Mouse (Mus musculus) kidney, postnatal 0 days (tissue): Measurements from ENCODE around the gene Hdgfl2. TPM values are rescaled to one million over a fixed set of nuclear protein-coding genes. Genes with fewer than 3 reads are reported as not detected.

Experiments
- ATAC-seq: fragments of 200-750 bp; cut with Nextera tagmentation; replicated peaks from 2 replicates; pipeline ENCODE4 v1.8.0; 2017; ENCODE audit warnings: low read depth, moderate number of reproducible peaks, moderate TSS enrichment, moderate library complexity; ENCODE audit not compliant: low FRiP score
- DNase-seq: peaks from one replicate; pipeline ENCODE4 v3.0.0-alpha.2; 2016; ENCODE audit warnings: low spot score
- H3K27ac ChIP-seq: fragments of 300-500 bp; sonication (generic); 2 replicates; pipeline ENCODE4 v1.5.1; 2014; ENCODE audit warnings: mild to moderate bottlenecking
- H3K27me3 ChIP-seq: fragments of 300-500 bp; sonication (generic); 2 replicates; pipeline ENCODE4 v1.6.1; 2014; ENCODE audit warnings: low read length, mixed read lengths; ENCODE audit not compliant: insufficient read depth
- H3K36me3 ChIP-seq: fragments of 300-500 bp; sonication (generic); 2 replicates; pipeline ENCODE4 v1.6.1; 2014; ENCODE audit warnings: low read length, mixed read lengths; ENCODE audit not compliant: insufficient read depth
- H3K4me1 ChIP-seq: fragments of 300-500 bp; sonication (generic); replicated peaks from 2 replicates; pipeline ENCODE4 v1.6.1; 2014; ENCODE audit warnings: antibody characterized with exemption, low read length, mixed read lengths; ENCODE audit not compliant: insufficient read depth
- H3K4me2 ChIP-seq: fragments of 300-500 bp; sonication (generic); 2 replicates; pipeline ENCODE4 v1.6.1; 2014; ENCODE audit warnings: mild to moderate bottlenecking, low read length, moderate library complexity, mixed read lengths
- H3K4me3 ChIP-seq: fragments of 300-500 bp; sonication (generic); replicated peaks from 2 replicates; pipeline ENCODE4 v1.5.1; 2014; ENCODE audit warnings: low read depth, low read length
- H3K9ac ChIP-seq: fragments of 300-500 bp; sonication (generic); 2 replicates; pipeline ENCODE4 v1.6.1; 2014; ENCODE audit warnings: low read depth, low read length
- H3K9me3 ChIP-seq: fragments of 300-500 bp; sonication (generic); replicated peaks from 2 replicates; pipeline ENCODE4 v1.6.1; 2016; ENCODE audit warnings: low read length, inconsistent platforms, mixed read lengths
- CTCF ChIP-seq: IDR thresholded peaks from 2 replicates; pipeline ENCODE4 v1.5.1; 2016; ENCODE audit warnings: antibody characterized with exemption, low read depth, mild to moderate bottlenecking, moderate library complexity
- WGBS: fragments of 180-500 bp; shearing (Covaris S2); extraction: QIAGEN DNeasy Blood & Tissue Kit; methylation state at CpG from one replicate; pipeline ENCODE4 v1.1.7; 2014; 5-methylcytosine and 5-hydroxymethylcytosine counted together
- polyA plus RNA-seq: library from polyadenylated mRNA; unstranded; fragments of >200 nt; fragmentation: Nextera tagmentation; extraction: Ambion mirVana; gene quantifications from 2 replicates; pipeline ENCODE4 v1.2.1, GENCODE M21; 2015

Hdgfl2 gene
- polyA plus RNA-seq, 1 experiment from 2014 or later: 77.5 TPM

GRCm38 (mm10) chr17:56106981-56107380 lies 27.5 kb downstream of the Hdgfl2 start:
- H3K4me2 ChIP-seq: no peak overlapping the region
- 65% methylated on average over 4 of the region's 4 CpGs for WGBS

DNA sequence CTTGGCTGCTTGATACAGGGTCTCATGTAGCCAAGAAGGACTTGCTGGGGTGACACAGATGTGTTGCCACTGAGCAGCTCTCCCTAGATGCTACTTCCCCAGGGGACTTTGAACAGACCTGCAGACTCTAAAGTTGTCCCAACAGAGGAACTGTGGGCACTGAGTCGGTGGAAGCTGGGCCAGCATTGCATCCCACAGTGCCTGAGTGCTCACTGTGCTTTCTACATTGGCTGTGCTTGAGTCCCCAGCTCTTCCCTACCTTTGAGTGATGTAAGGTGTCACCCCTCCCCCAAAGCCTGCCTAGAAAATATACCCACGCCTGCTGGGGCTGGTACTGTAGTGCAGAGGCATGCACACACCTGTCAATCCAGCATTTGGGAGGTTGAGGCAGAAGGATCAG lies 28.3 kb downstream of the Hdgfl2 start:
- Histone ChIP-seq H3K4me3 (no peak overlapping the region), H3K36me3 (0 out of 2 replicates have a peak, but pooled peaks cover 6% of the 10 kb centered on the region), H3K4me1 (no peaks in the 10 kb centered on the region), H3K9ac (0 out of 2 replicates have a peak overlapping the region, but pooled peaks have one; percentile 8), H3K27me3 (no peaks in the 10 kb centered on the region), H3K9me3 (no peaks in the 10 kb centered on the region), H3K27ac (no peak overlapping the region), H3K4me2 (no peak overlapping the region)
- ATAC-seq (no peak), DNase-seq (no peak)
- TF ChIP-seq CTCF: no peak
- 76% methylated on average over 2 of the region's 2 CpGs for WGBS

More at GRCm38 (mm10) chr17:56106981-56107380, 27.5 kb downstream of the Hdgfl2 start:
- DNase-seq (no peak), ATAC-seq (no peak)
- Histone ChIP-seq H3K4me1 (no peaks in the 10 kb centered on the region), H3K36me3 (0 out of 2 replicates have a peak, but pooled peaks cover 11% of the 10 kb centered on the region), H3K9ac (no peak overlapping the region), H3K9me3 (no peaks in the 10 kb centered on the region), H3K27me3 (no peaks in the 10 kb centered on the region), H3K4me3 (no peak overlapping the region), H3K27ac (no peak overlapping the region)
- no peak for TF ChIP-seq CTCF

- Histone ChIP-seq H3K9me3 (no peaks in the 10 kb centered on the region), H3K4me2 (no peak overlapping the region), H3K36me3 (0 out of 2 replicates have a peak, but pooled peaks cover 4% of the 10 kb centered on the region), H3K4me1 (no peaks in the 10 kb centered on the region), H3K27me3 (no peaks in the 10 kb centered on the region), H3K4me3 (no peak overlapping the region), H3K27ac (no peak overlapping the region), H3K9ac (0 out of 2 replicates have a peak overlapping the region, but pooled peaks have one; percentile 8)
- 83% methylated on average over 6 of the region's 6 CpGs for WGBS
- DNase-seq (no peak), ATAC-seq (no peak)
- no peak for TF ChIP-seq CTCF
These were observed 29.1 kb downstream of the Hdgfl2 start for GRCm38 (mm10) chr17:56108334-56109044.

DNA sequence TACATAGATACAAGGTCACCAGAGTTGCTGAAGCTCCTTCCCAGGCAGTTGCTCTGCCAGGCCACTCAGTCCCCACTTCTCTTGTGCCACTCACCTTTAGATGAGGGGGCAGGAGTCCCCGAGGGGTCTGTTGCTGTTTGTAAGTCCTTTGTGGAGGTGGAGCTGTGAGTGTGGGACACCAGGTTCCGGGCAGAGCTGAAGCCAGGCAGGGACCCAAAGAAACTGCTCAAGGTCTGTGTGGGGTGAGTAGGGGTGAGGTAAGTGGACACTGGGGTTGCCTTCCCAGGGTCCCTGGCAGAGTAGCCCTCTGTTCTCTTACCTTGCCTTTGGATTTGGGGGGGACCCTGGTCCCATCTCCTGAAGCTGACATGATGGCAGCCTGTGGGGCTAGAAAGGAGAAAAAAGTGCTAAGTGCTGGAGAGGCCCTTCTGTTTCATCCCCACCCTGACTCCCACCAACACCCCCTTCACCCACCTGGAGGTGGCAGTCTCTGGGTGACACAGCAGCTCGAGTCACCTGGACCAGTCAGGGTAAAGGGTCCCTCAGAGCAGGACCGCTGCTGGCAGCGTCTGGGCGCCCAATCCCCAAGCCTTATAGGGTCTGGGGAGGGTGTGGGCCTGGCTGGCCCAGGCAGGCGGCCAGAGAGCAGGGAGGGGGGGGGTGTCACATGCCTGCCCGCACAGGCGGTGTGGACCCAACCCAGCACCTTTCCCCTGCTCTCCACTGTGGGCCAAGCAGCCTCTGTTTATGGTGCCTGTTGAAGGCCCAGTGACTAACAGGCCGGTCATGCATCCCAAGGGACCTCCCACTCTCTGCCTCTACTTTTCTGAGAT lies 30.0 kb downstream of the Hdgfl2 start, which contains the start of gene Plin4:
TSS of gene Plin4 (minus strand) at position 585 of the 833 bp plus-strand sequence.
- Histone ChIP-seq H3K4me2 (no peak within 1 kb of the TSS), H3K36me3 (no peaks in the 10 kb centered on the region), H3K27me3 (no peaks in the 10 kb centered on the region), H3K9ac (no peak within 1 kb of the TSS), H3K9me3 (no peaks in the 10 kb centered on the region), H3K4me1 (no peaks in the 10 kb centered on the region), H3K27ac (no peak within 1 kb of the TSS), H3K4me3 (no peak within 1 kb of the TSS)
- WGBS: 61% methylated on average over 10 of the region's 10 CpGs
- ATAC-seq (peak; percentile 30), DNase-seq (no peak)
- TF ChIP-seq CTCF: no peak

DNA sequence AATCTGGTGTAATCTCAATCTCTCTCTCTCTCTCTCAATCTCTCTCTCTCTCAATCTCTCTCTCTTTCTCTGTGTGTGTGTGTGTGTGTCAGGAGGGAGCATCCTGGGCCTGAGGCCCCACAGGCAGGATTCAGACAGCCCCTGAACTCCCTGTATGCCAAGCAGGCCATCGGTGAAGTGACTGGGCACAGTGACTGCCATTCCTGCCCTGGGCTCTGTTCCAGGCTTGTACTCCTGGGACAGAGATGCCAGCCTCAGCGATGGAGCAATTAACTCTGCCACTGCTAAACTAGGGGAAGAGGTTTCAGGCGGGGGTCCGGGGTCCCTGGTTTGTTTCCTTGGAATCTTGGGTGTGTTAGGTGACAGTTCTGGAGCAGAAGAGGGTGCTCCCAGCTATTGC lies 31.1 kb downstream of the Hdgfl2 start:
- Histone ChIP-seq H3K36me3 (no peaks in the 10 kb centered on the region), H3K4me2 (no peak overlapping the region), H3K27me3 (no peaks in the 10 kb centered on the region), H3K4me1 (no peaks in the 10 kb centered on the region), H3K9ac (no peak overlapping the region), H3K4me3 (no peak overlapping the region), H3K27ac (no peak overlapping the region), H3K9me3 (no peaks in the 10 kb centered on the region)
- WGBS: 78% methylated on average over 4 of the region's 4 CpGs
- DNase-seq (no peak), ATAC-seq (no peak)
- TF ChIP-seq CTCF: no peak

GRCm38 (mm10) chr17:56111021-56111420 lies 31.6 kb downstream of the Hdgfl2 start:
- ATAC-seq (no peak), DNase-seq (no peak)
- no peaks in the 10 kb centered on the region for H3K36me3 ChIP-seq
- no peaks in the 10 kb centered on the region for H3K9me3 ChIP-seq
- no peaks in the 10 kb centered on the region for H3K27me3 ChIP-seq
- no peak overlapping the region for H3K9ac ChIP-seq
- H3K27ac ChIP-seq: no peak overlapping the region
- no peaks in the 10 kb centered on the region for H3K4me1 ChIP-seq
- 50% methylated on average over 1 of the region's 1 CpGs for WGBS
- TF ChIP-seq CTCF: no peak
- H3K4me3 ChIP-seq: no peak overlapping the region
- H3K4me2 ChIP-seq: no peak overlapping the region
